Mouse (Mus musculus) bone marrow, adult 2 months (tissue): Measurements from ENCODE around the gene Ccrl2.

ENCODE experiments used
- CTCF ChIP-seq: fragments of 200-500 bp; IDR thresholded peaks from 2 replicates; pipeline ENCODE4 v1.5.1; 2011; ENCODE audit warnings: low read length, control low read depth; ENCODE audit not compliant: control insufficient read depth, insufficient read depth
- POLR2A ChIP-seq: fragments of 200-500 bp; IDR thresholded peaks from 2 replicates; pipeline ENCODE4 v1.6.1; 2011; ENCODE audit warnings: low read depth, mild to moderate bottlenecking, control low read depth, low read length, borderline replicate concordance; ENCODE audit not compliant: control insufficient read depth

DNA sequence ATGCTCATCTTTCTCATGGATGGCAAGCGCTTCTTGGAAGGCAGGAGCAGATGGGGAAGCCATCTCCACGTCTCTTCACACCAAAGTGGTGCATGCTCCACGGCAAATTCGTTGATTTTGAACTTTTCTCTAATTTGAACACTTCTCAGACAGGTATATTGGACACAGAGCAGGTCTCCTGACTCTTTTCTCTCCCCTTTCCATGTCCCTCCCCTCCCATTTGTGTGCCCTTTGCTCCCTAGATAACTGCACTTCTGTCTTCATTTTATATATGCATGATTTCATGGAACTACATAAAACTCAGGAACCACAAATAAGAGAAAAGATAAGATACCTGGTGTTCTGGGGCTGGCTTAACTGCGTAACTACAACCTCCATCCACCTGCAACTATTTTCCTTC, 46.0 kb upstream of the Ccrl2 start:
- TF ChIP-seq CTCF (no peak), POLR2A (no peak)
